Mouse (Mus musculus) stomach, embryonic 14.5 days (tissue): Measurements from ENCODE around the gene Ahctf1. TPM values are rescaled to one million over a fixed set of nuclear protein-coding genes. Genes with fewer than 3 reads are reported as not detected.

Source experiments
- ATAC-seq: fragments of 200-750 bp; cut with Nextera tagmentation; 2 replicates; pipeline ENCODE4 v1.8.0; 2017; ENCODE audit warnings: low read depth, moderate TSS enrichment; ENCODE audit not compliant: insufficient number of reproducible peaks, insufficient read depth, low FRiP score
- H3K27ac ChIP-seq: fragments of 300-500 bp; sonication (generic); 2 replicates; pipeline ENCODE4 v1.5.1; 2014; ENCODE audit warnings: mild to moderate bottlenecking, low read length, moderate library complexity, mixed read lengths
- H3K27me3 ChIP-seq: fragments of 300-500 bp; sonication (generic); 2 replicates; pipeline ENCODE4 v1.6.1; 2014; ENCODE audit warnings: low read length, control low read depth, mixed read lengths; ENCODE audit not compliant: control insufficient read depth, insufficient read depth
- H3K36me3 ChIP-seq: fragments of 300-500 bp; sonication (generic); 2 replicates; pipeline ENCODE4 v1.6.1; 2014; ENCODE audit warnings: mild to moderate bottlenecking, control low read depth, low read length, moderate library complexity, mixed read lengths; ENCODE audit not compliant: control insufficient read depth, insufficient read depth
- H3K4me1 ChIP-seq: fragments of 300-500 bp; sonication (generic); 2 replicates; pipeline ENCODE4 v1.6.1; 2014; ENCODE audit warnings: low read length, control low read depth, mixed read lengths; ENCODE audit not compliant: control insufficient read depth, insufficient read depth
- H3K4me2 ChIP-seq: fragments of 300-500 bp; sonication (generic); replicated peaks from 2 replicates; pipeline ENCODE4 v1.6.1; 2014; ENCODE audit warnings: low read depth, low read length, control low read depth
- H3K4me3 ChIP-seq: fragments of 300-500 bp; sonication (generic); 2 replicates; pipeline ENCODE4 v1.5.1; 2014; ENCODE audit warnings: low read depth, low read length, control low read depth
- H3K9ac ChIP-seq: fragments of 300-500 bp; sonication (generic); replicated peaks from 2 replicates; pipeline ENCODE4 v1.6.1; 2014; ENCODE audit warnings: low read depth, mild to moderate bottlenecking, control low read depth, low read length, moderate library complexity, mixed read lengths
- H3K9me3 ChIP-seq: fragments of 300-500 bp; sonication (generic); 2 replicates; pipeline ENCODE4 v1.6.1; 2016; ENCODE audit warnings: low read depth, low read length, control low read depth; ENCODE audit not compliant: control insufficient read depth
- WGBS: fragments of 180-500 bp; shearing (Covaris S2); extraction: QIAGEN DNeasy Blood & Tissue Kit; methylation state at CpG from one replicate; pipeline ENCODE4 v1.1.7; 2014; 5-methylcytosine and 5-hydroxymethylcytosine counted together
- polyA plus RNA-seq: library from polyadenylated mRNA; unstranded; fragments of >200 nt; fragmentation: Nextera tagmentation; extraction: Ambion mirVana; gene quantifications from 2 replicates; pipeline ENCODE4 v1.2.1, GENCODE M21; 2014

The Ahctf1 gene
- polyA plus RNA-seq, 1 experiment from 2014 or later, result 38.8 TPM

- no peaks in the 10 kb centered on the region for H3K9me3 ChIP-seq
- H3K4me1 ChIP-seq, result no peaks in the 10 kb centered on the region
- ATAC-seq, result no peak
- no peak overlapping the region for H3K4me3 ChIP-seq
- H3K27me3 ChIP-seq, result no peaks in the 10 kb centered on the region
- no peak overlapping the region for H3K4me2 ChIP-seq
- WGBS, result 89% methylated on average over 5 of the region's 5 CpGs
- peaks cover 79% of the 10 kb centered on the region for H3K36me3 ChIP-seq
- no peak overlapping the region for H3K27ac ChIP-seq
- H3K9ac ChIP-seq, result no peak overlapping the region
Measured at GRCm38 (mm10) chr1:179785502-179785901, 18.0 kb downstream of the Ahctf1 start.

GRCm38 (mm10) chr1:179784098-179784497 lies 19.4 kb downstream of the Ahctf1 start:
- no peaks in the 10 kb centered on the region for H3K4me1 ChIP-seq
- no peaks in the 10 kb centered on the region for H3K27me3 ChIP-seq
- peaks cover 78% of the 10 kb centered on the region for H3K36me3 ChIP-seq
- no peak overlapping the region for H3K9ac ChIP-seq
- no peak overlapping the region for H3K27ac ChIP-seq
- no peak for ATAC-seq
- no peaks in the 10 kb centered on the region for H3K9me3 ChIP-seq
- 85% methylated on average over 4 of the region's 4 CpGs for WGBS
- H3K4me2 ChIP-seq, result no peak overlapping the region
- H3K4me3 ChIP-seq, result no peak overlapping the region

GRCm38 (mm10) chr1:179776831-179777230 lies 26.6 kb downstream of the Ahctf1 start:
- 83% methylated on average over 8 of the region's 8 CpGs for WGBS
- no peak for ATAC-seq
- Histone ChIP-seq H3K4me2 (no peak overlapping the region), H3K4me1 (no peaks in the 10 kb centered on the region), H3K36me3 (peaks cover 78% of the 10 kb centered on the region), H3K4me3 (no peak overlapping the region), H3K9ac (no peak overlapping the region), H3K27me3 (no peaks in the 10 kb centered on the region), H3K27ac (no peak overlapping the region), H3K9me3 (no peaks in the 10 kb centered on the region)

- H3K36me3 ChIP-seq, result peaks cover 67% of the 10 kb centered on the region
- no peak overlapping the region for H3K4me2 ChIP-seq
- no peak overlapping the region for H3K4me3 ChIP-seq
- ATAC-seq, result no peak
- WGBS, result 94% methylated on average over 4 of the region's 4 CpGs
- no peak overlapping the region for H3K9ac ChIP-seq
- H3K4me1 ChIP-seq, result no peaks in the 10 kb centered on the region
- no peak overlapping the region for H3K27ac ChIP-seq
- no peaks in the 10 kb centered on the region for H3K27me3 ChIP-seq
- no peaks in the 10 kb centered on the region for H3K9me3 ChIP-seq
Measured at GRCm38 (mm10) chr1:179760553-179760952, 42.9 kb downstream of the Ahctf1 start.

- no peaks in the 10 kb centered on the region for H3K4me1 ChIP-seq
- H3K4me3 ChIP-seq, result no peak overlapping the region
- H3K36me3 ChIP-seq, result peaks cover 67% of the 10 kb centered on the region
- no peaks in the 10 kb centered on the region for H3K27me3 ChIP-seq
- WGBS, result 96% methylated on average over 5 of the region's 5 CpGs
- H3K27ac ChIP-seq, result no peak overlapping the region
- no peaks in the 10 kb centered on the region for H3K9me3 ChIP-seq
- H3K9ac ChIP-seq, result no peak overlapping the region
- no peak overlapping the region for H3K4me2 ChIP-seq
- no peak for ATAC-seq
Measured at GRCm38 (mm10) chr1:179760086-179760485, 43.4 kb downstream of the Ahctf1 start.

- Histone ChIP-seq H3K9me3 (no peaks in the 10 kb centered on the region), H3K27ac (no peak overlapping the region), H3K4me2 (no peak overlapping the region), H3K27me3 (no peaks in the 10 kb centered on the region), H3K4me1 (no peaks in the 10 kb centered on the region), H3K9ac (no peak overlapping the region), H3K4me3 (no peak overlapping the region), H3K36me3 (peaks cover 66% of the 10 kb centered on the region)
- no peak for ATAC-seq
Measured at GRCm38 (mm10) chr1:179756477-179756876, 47.0 kb downstream of the Ahctf1 start.

GRCm38 (mm10) chr1:179753006-179753405 lies 50.5 kb downstream of the Ahctf1 start:
- H3K9me3 ChIP-seq, result no peaks in the 10 kb centered on the region
- peaks cover 61% of the 10 kb centered on the region for H3K36me3 ChIP-seq
- H3K4me1 ChIP-seq, result no peaks in the 10 kb centered on the region
- H3K4me3 ChIP-seq, result no peak overlapping the region
- no peak for ATAC-seq
- no peak overlapping the region for H3K27ac ChIP-seq
- 93% methylated on average over 8 of the region's 8 CpGs for WGBS
- no peak overlapping the region for H3K9ac ChIP-seq
- no peaks in the 10 kb centered on the region for H3K27me3 ChIP-seq
- no peak overlapping the region for H3K4me2 ChIP-seq

- Histone ChIP-seq H3K27ac (no peak overlapping the region), H3K4me1 (no peaks in the 10 kb centered on the region), H3K27me3 (no peaks in the 10 kb centered on the region), H3K4me2 (no peak overlapping the region), H3K9me3 (no peaks in the 10 kb centered on the region), H3K36me3 (peaks cover 60% of the 10 kb centered on the region), H3K9ac (no peak overlapping the region), H3K4me3 (no peak overlapping the region)
- no peak for ATAC-seq
- WGBS, result 97% methylated on average over 11 of the region's 11 CpGs
Measured at GRCm38 (mm10) chr1:179752276-179752675, 51.2 kb downstream of the Ahctf1 start.

- no peak for ATAC-seq
- Histone ChIP-seq H3K4me2 (no peak within 1 kb of the TSS), H3K4me1 (no peaks in the 10 kb centered on the region), H3K27me3 (no peaks in the 10 kb centered on the region), H3K27ac (no peak within 1 kb of the TSS), H3K4me3 (no peak within 1 kb of the TSS), H3K36me3 (peaks cover 45% of the 10 kb centered on the region), H3K9me3 (no peaks in the 10 kb centered on the region), H3K9ac (no peak within 1 kb of the TSS)
- 90% methylated on average over 9 of the region's 9 CpGs for WGBS
Measured at GRCm38 (mm10) chr1:179745171-179745570, 58.3 kb downstream of the Ahctf1 start, which contains the start of gene Kif28. Gene Kif28 (minus strand): TSS chr1:179745271.
